Mouse (Mus musculus) CH12.LX (cell line): ENCODE measurements around the gene Fam3c. TPM values are rescaled to one million over a fixed set of nuclear protein-coding genes. Genes with fewer than 3 reads are reported as not detected.
A peak's percentile ranks its signal among the peaks of the same experiment; 100 is the strongest.

Source experiments
- DNase-seq: peaks from one replicate; pipeline ENCODE4 v3.0.0-alpha.2; 2013; ENCODE audit errors: extremely low read depth
- H3K27ac ChIP-seq: 2 replicates; pipeline ENCODE4 v1.5.1; 2012; ENCODE audit warnings: low read depth, mild to moderate bottlenecking, control low read depth, moderate library complexity; ENCODE audit not compliant: insufficient read depth
- H3K27me3 ChIP-seq: replicated peaks from 2 replicates; pipeline ENCODE3; 2012; ENCODE audit warnings: inconsistent platforms
- H3K36me3 ChIP-seq, 2 experiments: replicated peaks in 1 of 2; 2 replicates each; pipeline versions ENCODE3 to v1.6.1; 2012; ENCODE audit warnings: inconsistent platforms in 1 of 2, low read length in 1 of 2, mild to moderate bottlenecking in 1 of 2, mixed read lengths in 1 of 2, moderate library complexity in 1 of 2; ENCODE audit not compliant: control insufficient read depth in 1 of 2, insufficient read depth in 1 of 2
- H3K4me1 ChIP-seq, 2 experiments: 2 replicates each; pipeline ENCODE4 v1.6.1; 2012; ENCODE audit warnings: inconsistent platforms in 1 of 2, moderate library complexity in 1 of 2; ENCODE audit not compliant: insufficient read depth in 2 of 2, control insufficient read depth in 1 of 2
- H3K4me2 ChIP-seq: 2 replicates; pipeline ENCODE4 v1.6.1; 2012; ENCODE audit warnings: low read depth, mild to moderate bottlenecking, control low read depth; ENCODE audit not compliant: poor library complexity, insufficient read depth, severe bottlenecking
- H3K4me3 ChIP-seq, 3 experiments: fragments of 150-350 bp in 1 of 3; sonication (generic) in 1 of 3; replicated peaks in 1 of 3; 2 replicates each; pipeline versions ENCODE3 to v1.5.1; 2011 to 2012; ENCODE audit warnings: low read depth in 2 of 3, low read length in 2 of 3, mild to moderate bottlenecking in 2 of 3, moderate library complexity in 2 of 3, control low read depth in 1 of 3, improper control_type of control experiment in 1 of 3, inconsistent platforms in 1 of 3, mixed read lengths in 1 of 3; ENCODE audit not compliant: poor library complexity in 1 of 3
- H3K79me2 ChIP-seq: replicated peaks from 2 replicates; pipeline ENCODE4 v1.6.1; 2012; ENCODE audit warnings: mild to moderate bottlenecking, moderate library complexity; ENCODE audit not compliant: control insufficient read depth, poor library complexity, insufficient read depth, severe bottlenecking; ENCODE audit errors: extremely low read depth
- H3K9ac ChIP-seq: 2 replicates; pipeline ENCODE4 v1.6.1; 2012; ENCODE audit warnings: low read depth, mild to moderate bottlenecking, control low read depth, moderate library complexity; ENCODE audit not compliant: insufficient read depth
- H3K9me3 ChIP-seq: replicated peaks from 2 replicates; pipeline ENCODE3; 2012; ENCODE audit warnings: low read length, inconsistent platforms, mixed read lengths
- ELF1 ChIP-seq: IDR thresholded peaks from 2 replicates; pipeline ENCODE4 v1.6.1; 2014; ENCODE audit warnings: low read depth, mild to moderate bottlenecking, inconsistent platforms, low read length, improper control_type of control experiment
- EP300 ChIP-seq: IDR thresholded peaks from 2 replicates; pipeline ENCODE4 v1.6.1; 2011; ENCODE audit warnings: low read length, improper control_type of control experiment
- ETS1 ChIP-seq: conservative IDR thresholded peaks from 2 replicates; pipeline ENCODE4 v1.6.1; 2012; ENCODE audit warnings: low read depth, mild to moderate bottlenecking, inconsistent platforms, low read length, improper control_type of control experiment, moderate library complexity
- HCFC1 ChIP-seq: IDR thresholded peaks from 2 replicates; pipeline ENCODE4 v1.6.1; 2012; ENCODE audit warnings: low read depth, mild to moderate bottlenecking, inconsistent platforms, low read length, improper control_type of control experiment
- IRF4 ChIP-seq: IDR thresholded peaks from 2 replicates; pipeline ENCODE4 v1.6.1; 2014; ENCODE audit warnings: low read depth, mild to moderate bottlenecking, inconsistent platforms, low read length, improper control_type of control experiment
- JUND ChIP-seq: conservative IDR thresholded peaks from 2 replicates; pipeline ENCODE4 v1.6.1; 2011; ENCODE audit warnings: low read depth, low read length, improper control_type of control experiment
- MYC ChIP-seq: IDR thresholded peaks from 2 replicates; pipeline ENCODE4 v1.6.1; 2011; ENCODE audit warnings: low read depth, mild to moderate bottlenecking, improper control_type of control experiment, low read length
- NELFE ChIP-seq: IDR thresholded peaks from 2 replicates; pipeline ENCODE4 v1.6.1; 2011; ENCODE audit warnings: low read depth, low read length, improper control_type of control experiment
- POLR2A ChIP-seq: IDR thresholded peaks from 2 replicates; pipeline ENCODE4 v1.6.1; 2011; ENCODE audit warnings: low read depth, mild to moderate bottlenecking, improper control_type of control experiment, low read length
- RCOR1 ChIP-seq: conservative IDR thresholded peaks from 2 replicates; pipeline ENCODE4 v1.6.1; 2012; ENCODE audit warnings: low read depth, mild to moderate bottlenecking, inconsistent platforms, low read length, improper control_type of control experiment
- ZNF384 ChIP-seq: IDR thresholded peaks from 2 replicates; pipeline ENCODE4 v1.6.1; 2012; ENCODE audit warnings: low read depth, low read length, improper control_type of control experiment, inconsistent platforms
- dilution Hi-C: fragments of 300-500 bp; cut with MboI; formaldehyde crosslinking; loops from 2 replicates; pipeline ENCODE4 v1.14.3; 2020; ENCODE audit warnings: low sequenced_read_pairs; ENCODE audit not compliant: extremely low pct_unique_long_range_greater_than_20kb, extremely low pct_ligation_motif_present
- in situ Hi-C: fragments of 300-500 bp; cut with MboI; formaldehyde crosslinking; loops from 3 replicates; pipeline ENCODE4 v1.14.3; 2019; ENCODE audit warnings: low sequenced_read_pairs, low pct_ligation_motif_present, low pct_unique_long_range_greater_than_20kb, mixed read lengths
- polyA plus RNA-seq: library from polyadenylated mRNA; unstranded; fragments of >175 nt; gene quantifications from 2 replicates; pipeline ENCODE4 v1.2.1, GENCODE M21; 2012; ENCODE audit warnings: low read depth; ENCODE audit not compliant: insufficient read length
- total RNA-seq, 2 experiments: library from RNA; depleted of rRNA; stranded (reverse); fragments of 300-350 nt in 1 of 2; fragments of >200 nt in 1 of 2; gene quantifications; 2 replicates each; pipeline ENCODE4 v1.2.3; 2012 to 2014

Gene Fam3c
- total and polyA plus RNA-seq, 3 experiments, result 61.9 to 155 (median 95.9) TPM

- H3K4me2 ChIP-seq, result no peak overlapping the region
- TF ChIP-seq MYC, result no peak
- TF ChIP-seq IRF4, result 0 out of 2 replicates have a peak, but pooled peaks have one; percentile 12
Measured at GRCm38 (mm10) chr6:22395207-22395606, 39.2 kb upstream of the Fam3c start.

GRCm38 (mm10) chr6:22390654-22391365 lies 34.8 kb upstream of the Fam3c start:
- H3K36me3 ChIP-seq, result peaks cover 4 to 16% of the 10 kb centered on the region in 2 experiments
- no peak overlapping the region for H3K9ac ChIP-seq
- dilution Hi-C loops, result no loop called here
- H3K79me2 ChIP-seq, result peaks cover 5% of the 10 kb centered on the region
- peak; percentile 54 for DNase-seq
- H3K27ac ChIP-seq, result no peak overlapping the region
- H3K27me3 ChIP-seq, result no peaks in the 10 kb centered on the region
- no peak for TF ChIP-seq RCOR1
- TF ChIP-seq NELFE, result no peak
- peak; percentile 48 for TF ChIP-seq EP300
- peak; percentile 98 for TF ChIP-seq ZNF384
- peak; percentile 6; the same call in 1 of the 2 replicates for TF ChIP-seq ELF1
- TF ChIP-seq HCFC1, result 0 out of 2 replicates have a peak, but pooled peaks have one; percentile 18
- peak; percentile 18; the same call in 1 of the 2 replicates for TF ChIP-seq POLR2A
- TF ChIP-seq JUND, result 0 out of 2 replicates have a peak, but pooled peaks have one; percentile 14
- TF ChIP-seq ETS1, result 0 out of 2 replicates have a peak, but pooled peaks have one; percentile 6
- TF ChIP-seq, all 38 proteins: peak for 7
- in situ Hi-C loops, result no loop called here
- Histone ChIP-seq H3K4me2 (0 out of 2 replicates have a peak overlapping the region, but pooled peaks have one; percentile 45), H3K9me3 (no peaks in the 10 kb centered on the region), H3K4me1 (peaks cover 0 to 18% of the 10 kb centered on the region in 2 experiments; a peak in 3 of 4 replicates), H3K4me3 (peak overlapping the region in 1 of 3 experiments; percentile 30)

More at GRCm38 (mm10) chr6:22395207-22395606, 39.2 kb upstream of the Fam3c start:
- no peaks in the 10 kb centered on the region for H3K79me2 ChIP-seq
- dilution Hi-C loops (no loop called here), in situ Hi-C loops (no loop called here)
- no peak overlapping the region for H3K9ac ChIP-seq
- DNase-seq, result no peak
- no peak overlapping the region for H3K27ac ChIP-seq
- peaks cover 0 to 14% of the 10 kb centered on the region in 2 experiments; a peak in 2 of 4 replicates for H3K4me1 ChIP-seq
- H3K27me3 ChIP-seq, result no peaks in the 10 kb centered on the region
- peaks cover 4 to 10% of the 10 kb centered on the region in 2 experiments for H3K36me3 ChIP-seq
- no peaks in the 10 kb centered on the region for H3K9me3 ChIP-seq
- H3K4me3 ChIP-seq, result no peak overlapping the region
